Mouse (Mus musculus) gastrocnemius, adult 2 months (tissue): ENCODE measurements at regions not wholly inside any gene's neighbourhood (a gene's known extent, or its start where the extent isn't known, plus 50 kb on each side); places are given as distances from the start of the nearest gene placed in this dataset.

ENCODE experiments used
- DNase-seq: peaks from one replicate; pipeline ENCODE4 v3.0.0; 2022
- H3K27ac ChIP-seq: fragments of 200-600 bp; 2 replicates; pipeline ENCODE4 v1.8.1; 2022; ENCODE audit warnings: mild to moderate bottlenecking
- H3K4me3 ChIP-seq: fragments of 200-600 bp; 2 replicates; pipeline ENCODE4 v1.8.1; 2022; ENCODE audit warnings: mild to moderate bottlenecking, moderate library complexity
- CTCF ChIP-seq: fragments of 200-600 bp; IDR thresholded peaks from 2 replicates; pipeline ENCODE4 v1.8.1; 2022; ENCODE audit warnings: antibody characterized with exemption, mild to moderate bottlenecking, moderate library complexity
- intact Hi-C: fragments of 180-260 bp; cut with DNase I; formaldehyde crosslinking; loops from one replicate; pipeline ENCODE4 v1.15.1; 2025

- Histone ChIP-seq H3K4me3 (no peak overlapping the region), H3K27ac (no peak overlapping the region)
- DNase-seq, result no peak
- TF ChIP-seq CTCF, result no peak
- intact Hi-C loops, result no loop called here
These were observed 51.2 kb upstream of the Suclg2 start for GRCm38 (mm10) chr6:95769808-95770207.

GRCm38 (mm10) chr6:95801651-95802050 is 83.1 kb upstream of the Suclg2 start:
- no peak for TF ChIP-seq CTCF
- intact Hi-C loops, result no loop called here
- DNase-seq, result no peak
- Histone ChIP-seq H3K27ac (no peak overlapping the region), H3K4me3 (no peak overlapping the region)

- DNase-seq, result no peak
- no peak overlapping the region for H3K4me3 ChIP-seq
- no peak for TF ChIP-seq CTCF
- intact Hi-C loops, result no loop called here
- no peak overlapping the region for H3K27ac ChIP-seq
These were observed 122.9 kb upstream of the Suclg2 start for GRCm38 (mm10) chr6:95841502-95841901.

GRCm38 (mm10) chr6:95846536-95846935 is 127.9 kb upstream of the Suclg2 start:
- no peak for DNase-seq
- intact Hi-C loops, result no loop called here
- Histone ChIP-seq H3K4me3 (no peak overlapping the region), H3K27ac (no peak overlapping the region)
- TF ChIP-seq CTCF, result no peak

GRCm38 (mm10) chr6:95875463-95875862 is 156.9 kb upstream of the Suclg2 start:
- intact Hi-C loops, result no loop called here
- no peak for TF ChIP-seq CTCF
- H3K27ac ChIP-seq, result no peak overlapping the region

GRCm38 (mm10) chr6:95876320-95876719 is 157.7 kb upstream of the Suclg2 start:
- H3K27ac ChIP-seq, result no peak overlapping the region
- DNase-seq, result no peak
- intact Hi-C loops, result no loop called here
- no peak for TF ChIP-seq CTCF
- no peak overlapping the region for H3K4me3 ChIP-seq

More at GRCm38 (mm10) chr6:95875463-95875862, 156.9 kb upstream of the Suclg2 start:
- H3K4me3 ChIP-seq, result no peak overlapping the region
- DNase-seq, result no peak

- H3K27ac ChIP-seq, result no peak overlapping the region
- no peak overlapping the region for H3K4me3 ChIP-seq
- intact Hi-C loops, result no loop called here
- DNase-seq, result no peak
- no peak for TF ChIP-seq CTCF
These were observed 168.0 kb upstream of the Suclg2 start for GRCm38 (mm10) chr6:95886645-95887044.

- no peak overlapping the region for H3K4me3 ChIP-seq
- intact Hi-C loops, result no loop called here
- no peak for DNase-seq
- TF ChIP-seq CTCF, result no peak
- H3K27ac ChIP-seq, result no peak overlapping the region
These were observed 184.0 kb upstream of the Suclg2 start for GRCm38 (mm10) chr6:95902551-95902950.

GRCm38 (mm10) chr6:95904085-95904633 is 185.6 kb upstream of the Suclg2 start:
- no peak overlapping the region for H3K4me3 ChIP-seq
- no peak overlapping the region for H3K27ac ChIP-seq
- no peak for DNase-seq
- no peak for TF ChIP-seq CTCF
- intact Hi-C loops, result no loop called here

- intact Hi-C loops, result no loop called here
- Histone ChIP-seq H3K4me3 (no peak overlapping the region), H3K27ac (no peak overlapping the region)
- no peak for DNase-seq
- no peak for TF ChIP-seq CTCF
These were observed 186.5 kb upstream of the Suclg2 start for GRCm38 (mm10) chr6:95905057-95905456.

- no peak overlapping the region for H3K27ac ChIP-seq
- DNase-seq, result no peak
- intact Hi-C loops, result no loop called here
- no peak overlapping the region for H3K4me3 ChIP-seq
- TF ChIP-seq CTCF, result no peak
These were observed 191.2 kb upstream of the Fam19a1 start for GRCm38 (mm10) chr6:95921737-95922136.

- intact Hi-C loops, result no loop called here
- H3K27ac ChIP-seq, result no peak overlapping the region
- no peak for DNase-seq
- TF ChIP-seq CTCF, result no peak
- no peak overlapping the region for H3K4me3 ChIP-seq
These were observed 178.4 kb upstream of the Fam19a1 start for GRCm38 (mm10) chr6:95934561-95934960.

- no peak for DNase-seq
- Histone ChIP-seq H3K4me3 (no peak overlapping the region), H3K27ac (no peak overlapping the region)
- no peak for TF ChIP-seq CTCF
- intact Hi-C loops, result no loop called here
These were observed 176.4 kb upstream of the Fam19a1 start for GRCm38 (mm10) chr6:95936504-95936903.

- Histone ChIP-seq H3K27ac (no peak overlapping the region), H3K4me3 (no peak overlapping the region)
- intact Hi-C loops, result no loop called here
- DNase-seq, result no peak
- TF ChIP-seq CTCF, result no peak
These were observed 173.9 kb upstream of the Fam19a1 start for GRCm38 (mm10) chr6:95939052-95939451.
